Mouse (Mus musculus) CH12.LX (cell line): ENCODE data around the gene Rpl3. TPM values are rescaled to one million over a fixed set of nuclear protein-coding genes. Genes with fewer than 3 reads are reported as not detected.
A peak's percentile ranks its signal among the peaks of the same experiment; 100 is the strongest.

Source experiments
- DNase-seq: peaks from one replicate; pipeline ENCODE4 v3.0.0-alpha.2; 2013; ENCODE audit errors: extremely low read depth
- H3K27ac ChIP-seq: 2 replicates; pipeline ENCODE4 v1.5.1; 2012; ENCODE audit warnings: low read depth, mild to moderate bottlenecking, control low read depth, moderate library complexity; ENCODE audit not compliant: insufficient read depth
- H3K27me3 ChIP-seq: replicated peaks from 2 replicates; pipeline ENCODE3; 2012; ENCODE audit warnings: inconsistent platforms
- H3K36me3 ChIP-seq, 2 experiments: replicated peaks in 1 of 2; 2 replicates each; pipeline versions ENCODE3 to v1.6.1; 2012; ENCODE audit warnings: inconsistent platforms in 1 of 2, low read length in 1 of 2, mild to moderate bottlenecking in 1 of 2, mixed read lengths in 1 of 2, moderate library complexity in 1 of 2; ENCODE audit not compliant: control insufficient read depth in 1 of 2, insufficient read depth in 1 of 2
- H3K4me1 ChIP-seq, 2 experiments: 2 replicates each; pipeline ENCODE4 v1.6.1; 2012; ENCODE audit warnings: inconsistent platforms in 1 of 2, moderate library complexity in 1 of 2; ENCODE audit not compliant: insufficient read depth in 2 of 2, control insufficient read depth in 1 of 2
- H3K4me2 ChIP-seq: 2 replicates; pipeline ENCODE4 v1.6.1; 2012; ENCODE audit warnings: low read depth, mild to moderate bottlenecking, control low read depth; ENCODE audit not compliant: poor library complexity, insufficient read depth, severe bottlenecking
- H3K4me3 ChIP-seq, 3 experiments: fragments of 150-350 bp in 1 of 3; sonication (generic) in 1 of 3; replicated peaks in 1 of 3; 2 replicates each; pipeline versions ENCODE3 to v1.5.1; 2011 to 2012; ENCODE audit warnings: low read depth in 2 of 3, low read length in 2 of 3, mild to moderate bottlenecking in 2 of 3, moderate library complexity in 2 of 3, control low read depth in 1 of 3, improper control_type of control experiment in 1 of 3, inconsistent platforms in 1 of 3, mixed read lengths in 1 of 3; ENCODE audit not compliant: poor library complexity in 1 of 3
- H3K79me2 ChIP-seq: replicated peaks from 2 replicates; pipeline ENCODE4 v1.6.1; 2012; ENCODE audit warnings: mild to moderate bottlenecking, moderate library complexity; ENCODE audit not compliant: control insufficient read depth, poor library complexity, insufficient read depth, severe bottlenecking; ENCODE audit errors: extremely low read depth
- H3K9ac ChIP-seq: 2 replicates; pipeline ENCODE4 v1.6.1; 2012; ENCODE audit warnings: low read depth, mild to moderate bottlenecking, control low read depth, moderate library complexity; ENCODE audit not compliant: insufficient read depth
- H3K9me3 ChIP-seq: replicated peaks from 2 replicates; pipeline ENCODE3; 2012; ENCODE audit warnings: low read length, inconsistent platforms, mixed read lengths
- CHD1 ChIP-seq: IDR thresholded peaks from 2 replicates; pipeline ENCODE4 v1.6.1; 2012; ENCODE audit warnings: low read depth, low read length, improper control_type of control experiment, inconsistent platforms
- CTCF ChIP-seq, 2 experiments: IDR thresholded peaks in 1 of 2; conservative IDR thresholded peaks in 1 of 2; 2 replicates each; pipeline ENCODE4 v1.5.1; 2011 to 2012; ENCODE audit warnings: low read depth in 2 of 2, low read length in 2 of 2, improper control_type of control experiment in 1 of 2, inconsistent platforms in 1 of 2, mild to moderate bottlenecking in 1 of 2, moderate library complexity in 1 of 2
- ELF1 ChIP-seq: IDR thresholded peaks from 2 replicates; pipeline ENCODE4 v1.6.1; 2014; ENCODE audit warnings: low read depth, mild to moderate bottlenecking, inconsistent platforms, low read length, improper control_type of control experiment
- EP300 ChIP-seq: IDR thresholded peaks from 2 replicates; pipeline ENCODE4 v1.6.1; 2011; ENCODE audit warnings: low read length, improper control_type of control experiment
- ETS1 ChIP-seq: conservative IDR thresholded peaks from 2 replicates; pipeline ENCODE4 v1.6.1; 2012; ENCODE audit warnings: low read depth, mild to moderate bottlenecking, inconsistent platforms, low read length, improper control_type of control experiment, moderate library complexity
- GABPA ChIP-seq: IDR thresholded peaks from 2 replicates; pipeline ENCODE4 v1.6.1; 2012; ENCODE audit warnings: low read depth, low read length, improper control_type of control experiment, inconsistent platforms; ENCODE audit not compliant: insufficient replicate concordance
- HCFC1 ChIP-seq: IDR thresholded peaks from 2 replicates; pipeline ENCODE4 v1.6.1; 2012; ENCODE audit warnings: low read depth, mild to moderate bottlenecking, inconsistent platforms, low read length, improper control_type of control experiment
- JUND ChIP-seq: conservative IDR thresholded peaks from 2 replicates; pipeline ENCODE4 v1.6.1; 2011; ENCODE audit warnings: low read depth, low read length, improper control_type of control experiment
- KAT2A ChIP-seq: IDR thresholded peaks from 2 replicates; pipeline ENCODE4 v1.6.1; 2012; ENCODE audit warnings: low read length, improper control_type of control experiment, inconsistent platforms; ENCODE audit not compliant: insufficient replicate concordance
- MAFK ChIP-seq: IDR thresholded peaks from 2 replicates; pipeline ENCODE4 v1.6.1; 2011; ENCODE audit warnings: low read length, improper control_type of control experiment; ENCODE audit not compliant: insufficient replicate concordance
- MAX ChIP-seq: IDR thresholded peaks from 2 replicates; pipeline ENCODE4 v1.6.1; 2011; ENCODE audit warnings: low read length, improper control_type of control experiment
- MAZ ChIP-seq: IDR thresholded peaks from 2 replicates; pipeline ENCODE4 v1.6.1; 2012; ENCODE audit warnings: low read depth, mild to moderate bottlenecking, inconsistent platforms, low read length, improper control_type of control experiment, moderate library complexity
- MXI1 ChIP-seq: IDR thresholded peaks from 2 replicates; pipeline ENCODE4 v1.6.1; 2011; ENCODE audit warnings: mild to moderate bottlenecking, low read depth, low read length, improper control_type of control experiment
- MYC ChIP-seq: IDR thresholded peaks from 2 replicates; pipeline ENCODE4 v1.6.1; 2011; ENCODE audit warnings: low read depth, mild to moderate bottlenecking, improper control_type of control experiment, low read length
- NELFE ChIP-seq: IDR thresholded peaks from 2 replicates; pipeline ENCODE4 v1.6.1; 2011; ENCODE audit warnings: low read depth, low read length, improper control_type of control experiment
- NRF1 ChIP-seq: IDR thresholded peaks from 2 replicates; pipeline ENCODE4 v1.6.1; 2014; ENCODE audit warnings: low read depth, mild to moderate bottlenecking, inconsistent platforms, low read length, improper control_type of control experiment, moderate library complexity
- POLR2A ChIP-seq: IDR thresholded peaks from 2 replicates; pipeline ENCODE4 v1.6.1; 2011; ENCODE audit warnings: low read depth, mild to moderate bottlenecking, improper control_type of control experiment, low read length
- RAD21 ChIP-seq: IDR thresholded peaks from 2 replicates; pipeline ENCODE4 v1.6.1; 2011; ENCODE audit warnings: low read depth, mild to moderate bottlenecking, low read length, improper control_type of control experiment, moderate library complexity
- SIN3A ChIP-seq: IDR thresholded peaks from 2 replicates; pipeline ENCODE4 v1.6.1; 2012; ENCODE audit warnings: low read length, improper control_type of control experiment, inconsistent platforms
- SMC3 ChIP-seq: IDR thresholded peaks from 2 replicates; pipeline ENCODE4 v1.6.1; 2011; ENCODE audit warnings: low read depth, low read length, improper control_type of control experiment
- TBP ChIP-seq: conservative IDR thresholded peaks from 2 replicates; pipeline ENCODE4 v1.6.1; 2011; ENCODE audit warnings: low read depth, low read length, improper control_type of control experiment
- TCF12 ChIP-seq: IDR thresholded peaks from 2 replicates; pipeline ENCODE4 v1.6.1; 2014; ENCODE audit warnings: low read depth, mild to moderate bottlenecking, inconsistent platforms, low read length, improper control_type of control experiment
- USF2 ChIP-seq: conservative IDR thresholded peaks from 2 replicates; pipeline ENCODE4 v1.6.1; 2011; ENCODE audit warnings: low read depth, low read length, improper control_type of control experiment
- ZMIZ1 ChIP-seq: IDR thresholded peaks from 2 replicates; pipeline ENCODE4 v1.6.1; 2012; ENCODE audit warnings: low read depth, mild to moderate bottlenecking, inconsistent platforms, low read length, improper control_type of control experiment
- dilution Hi-C: fragments of 300-500 bp; cut with MboI; formaldehyde crosslinking; loops from 2 replicates; pipeline ENCODE4 v1.14.3; 2020; ENCODE audit warnings: low sequenced_read_pairs; ENCODE audit not compliant: extremely low pct_unique_long_range_greater_than_20kb, extremely low pct_ligation_motif_present
- in situ Hi-C: fragments of 300-500 bp; cut with MboI; formaldehyde crosslinking; loops from 3 replicates; pipeline ENCODE4 v1.14.3; 2019; ENCODE audit warnings: low sequenced_read_pairs, low pct_ligation_motif_present, low pct_unique_long_range_greater_than_20kb, mixed read lengths
- polyA plus RNA-seq: library from polyadenylated mRNA; unstranded; fragments of >175 nt; gene quantifications from 2 replicates; pipeline ENCODE4 v1.2.1, GENCODE M21; 2012; ENCODE audit warnings: low read depth; ENCODE audit not compliant: insufficient read length
- total RNA-seq, 2 experiments: library from RNA; depleted of rRNA; stranded (reverse); fragments of 300-350 nt in 1 of 2; fragments of >200 nt in 1 of 2; gene quantifications; 2 replicates each; pipeline ENCODE4 v1.2.3; 2012 to 2014

Rpl3 gene
- total and polyA plus RNA-seq, 3 experiments: 2,198 to 3,819 (median 2,592) TPM

DNA sequence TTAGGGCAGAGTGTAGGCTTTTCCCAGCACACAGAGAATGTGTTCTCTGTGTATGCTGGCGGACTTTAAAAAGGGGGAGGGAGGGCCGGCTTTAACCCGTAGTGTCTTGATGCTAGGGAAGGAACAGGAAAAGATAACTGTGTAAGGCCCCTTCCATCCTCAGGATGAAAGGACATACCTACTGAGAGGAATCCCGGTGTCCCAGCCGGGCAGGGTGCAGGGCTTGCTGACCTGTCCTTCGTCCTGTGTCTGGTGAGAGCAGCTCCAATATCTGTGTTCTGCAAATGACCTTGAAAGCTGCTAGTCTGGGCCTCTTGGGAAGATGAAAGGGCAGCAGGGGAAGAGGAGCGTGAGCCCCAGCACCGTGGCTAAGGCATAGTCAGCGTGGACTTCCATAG, 42.8 kb upstream of the Rpl3 start:
- H3K9me3 ChIP-seq: no peaks in the 10 kb centered on the region
- peak overlapping the region; percentile 79 for H3K4me2 ChIP-seq
- peaks cover 6 to 54% of the 10 kb centered on the region in 2 experiments for H3K4me1 ChIP-seq
- H3K79me2 ChIP-seq: peaks cover 22% of the 10 kb centered on the region; the same call in 1 of the 2 replicates
- dilution Hi-C loops (no loop called here), in situ Hi-C loops (no loop called here)
- TF ChIP-seq ZMIZ1 (no peak), ETS1 (no peak), TBP (no peak), TCF12 (no peak), MAX (no peak), GABPA (no peak), EP300 (no peak), RAD21 (no peak)
- H3K4me3 ChIP-seq: peak overlapping the region; percentile 78 to 85 (median 83)
- DNase-seq: no peak
- H3K27ac ChIP-seq: no peak overlapping the region
- peak overlapping the region; percentile 89 for H3K9ac ChIP-seq
- H3K27me3 ChIP-seq: no peaks in the 10 kb centered on the region
- H3K36me3 ChIP-seq: peaks cover 3 to 37% of the 10 kb centered on the region in 2 experiments

DNA sequence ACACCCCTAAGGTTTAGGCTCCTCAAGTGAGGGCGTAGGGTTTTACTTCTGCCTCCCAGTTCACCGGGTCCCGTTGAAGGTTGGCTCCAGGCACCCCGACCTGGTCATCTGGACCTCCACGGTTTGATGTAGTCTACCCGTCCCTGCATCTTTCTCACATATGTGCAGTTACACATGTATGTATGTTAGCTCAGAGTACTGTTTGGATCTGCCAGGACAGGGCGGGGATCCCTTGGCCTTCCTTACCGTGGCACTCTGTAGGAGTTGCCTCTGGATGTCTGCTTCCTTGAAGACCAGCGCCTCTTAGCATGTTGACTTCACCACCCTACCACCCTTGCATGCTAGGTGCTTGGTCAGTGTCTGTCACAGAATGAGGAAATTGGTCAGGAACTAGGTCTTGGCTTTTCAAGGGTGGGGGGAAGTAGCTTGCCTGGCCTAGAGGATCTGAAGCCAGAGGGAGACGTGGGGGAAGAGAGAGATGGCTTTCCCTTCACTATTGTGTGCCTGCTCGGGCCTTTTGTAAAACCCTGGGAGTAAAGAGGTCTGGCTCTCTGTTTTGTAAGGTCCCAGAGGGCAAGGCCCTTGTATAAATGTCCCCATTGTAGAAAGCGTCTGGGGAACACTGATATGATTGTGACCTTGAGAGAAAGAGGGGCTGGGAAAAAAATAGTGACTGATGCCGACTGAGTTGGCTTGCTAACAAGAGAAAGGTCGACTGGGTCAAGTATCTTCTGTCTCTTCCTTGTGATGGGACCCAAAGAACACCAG, 42.2 kb upstream of the Rpl3 start:
- in situ Hi-C loops: no loop called here
- peaks cover 3 to 32% of the 10 kb centered on the region in 2 experiments for H3K36me3 ChIP-seq
- peak overlapping the region; percentile 79 for H3K4me2 ChIP-seq
- H3K4me3 ChIP-seq: peak overlapping the region; percentile 78 to 85 (median 83)
- H3K4me1 ChIP-seq: peaks cover 6 to 49% of the 10 kb centered on the region in 2 experiments
- no peaks in the 10 kb centered on the region for H3K9me3 ChIP-seq
- peaks cover 22% of the 10 kb centered on the region; the same call in 1 of the 2 replicates for H3K79me2 ChIP-seq
- H3K27ac ChIP-seq: peak overlapping the region; percentile 77
- dilution Hi-C loops: no loop called here
- H3K9ac ChIP-seq: peak overlapping the region; percentile 89
- H3K27me3 ChIP-seq: no peaks in the 10 kb centered on the region
- DNase-seq: peak; percentile 36
- TF ChIP-seq NRF1 (no peak), JUND (no peak), SIN3A (no peak), HCFC1 (no peak)

DNA sequence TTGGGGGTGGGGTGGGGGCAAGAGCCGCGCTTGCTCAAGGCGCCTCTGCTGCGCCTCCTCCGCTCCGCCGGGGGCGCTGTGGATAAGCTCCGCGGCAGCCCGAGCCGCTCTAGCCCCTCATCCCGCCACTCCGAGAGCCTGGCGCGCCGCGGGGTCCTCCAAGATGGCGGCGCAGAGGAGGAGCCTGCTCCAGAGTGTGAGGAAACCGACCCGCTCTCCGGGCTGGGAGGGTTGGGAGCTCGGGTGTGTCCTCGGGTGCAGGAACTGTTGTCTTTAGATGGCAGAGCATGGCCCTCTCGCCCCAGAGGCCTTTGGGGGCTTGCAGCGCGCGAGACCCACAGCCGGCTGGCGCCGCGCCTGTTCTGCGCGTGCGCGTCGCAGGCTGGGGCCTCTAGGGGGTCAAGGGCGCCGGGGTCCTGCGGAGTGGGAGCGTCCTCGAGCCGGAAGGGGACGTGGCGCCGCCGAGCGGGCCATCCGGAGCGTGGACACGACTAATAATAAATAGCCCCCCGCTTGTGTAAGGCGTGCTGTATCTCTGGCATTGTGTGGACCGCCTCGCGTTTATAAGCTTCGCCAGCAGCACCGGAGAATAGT, 41.4 kb upstream of the Rpl3 start, which contains the start of gene Tab1:
Tab1 (plus strand) TSS at position 135 of the 594 bp plus-strand sequence.
- in situ Hi-C loops (no loop called here), dilution Hi-C loops (no loop called here)
- peak within 1 kb of the TSS; percentile 79 for H3K4me2 ChIP-seq
- peak; percentile 88 for DNase-seq
- peak within 1 kb of the TSS; percentile 78 to 85 (median 83) for H3K4me3 ChIP-seq
- H3K36me3 ChIP-seq: peaks cover 3 to 24% of the 10 kb centered on the region in 2 experiments
- peak within 1 kb of the TSS; percentile 77 for H3K27ac ChIP-seq
- peak within 1 kb of the TSS; percentile 89 for H3K9ac ChIP-seq
- H3K4me1 ChIP-seq: peaks cover 6 to 41% of the 10 kb centered on the region in 2 experiments
- no peaks in the 10 kb centered on the region for H3K9me3 ChIP-seq
- H3K27me3 ChIP-seq: no peaks in the 10 kb centered on the region
- peaks cover 22% of the 10 kb centered on the region; the same call in 1 of the 2 replicates for H3K79me2 ChIP-seq
- TF ChIP-seq MXI1 (peak; percentile 65), ETS1 (0 out of 2 replicates have a peak, but pooled peaks have one; percentile 25), MYC (0 out of 2 replicates have a peak, but pooled peaks have one; percentile 49), USF2 (no peak), KAT2A (peak; percentile 77; the same call in 1 of the 2 replicates), NELFE (peak; percentile 70; the same call in 1 of the 2 replicates), POLR2A (peak; percentile 83), ELF1 (peak; percentile 55), MAZ (peak; percentile 82; the same call in 1 of the 2 replicates), CHD1 (no peak), CTCF (conservative IDR thresholded peaks at IDR 0.05 in 1 of 2, IDR thresholded peaks at IDR 0.05 in 1 of 2; ENCODE audit: low read depth in 2 of 2, low read length in 2 of 2) (peak in 1 of 2 experiments; percentile 73; a peak in 2 of 4 replicates), HCFC1 (peak; percentile 86), SIN3A (peak; percentile 87), SMC3 (no peak), GABPA (peak; percentile 87), MAFK (no peak)
